Mouse (Mus musculus) heart, postnatal 25 days (tissue): ENCODE results near the gene Mettl13. TPM values are rescaled to one million over a fixed set of nuclear protein-coding genes. Genes with fewer than 3 reads are reported as not detected.
A peak's percentile ranks its signal among the peaks of the same experiment; 100 is the strongest.

Source experiments
- DNase-seq: peaks from one replicate; pipeline ENCODE4 v3.0.0; 2022; ENCODE audit warnings: low spot score
- intact Hi-C: fragments of 180-260 bp; cut with DNase I; formaldehyde crosslinking; loops from one replicate; pipeline ENCODE4 v1.15.1; 2025
- total RNA-seq, 2 experiments: library from RNA; stranded (reverse); gene quantifications; 2 replicates each; pipeline ENCODE4 v1.2.3; 2021

Gene Mettl13
- 1 to 10 TPM; 4.1 to 5.7 TPM for total RNA-seq

GRCm38 (mm10) chr1:162548016-162548916 is at the start of gene Mettl13:
Mettl13 (minus strand) TSS chr1:162548551.
- peak; percentile 79 for DNase-seq
- intact Hi-C loops: loop anchor here (10.0 kb wide), 1 partner anchor 1377 kb away; the partner anchor contains the start of gene Scyl3

- DNase-seq: no peak
- intact Hi-C loops: no loop called here
Measured at GRCm38 (mm10) chr1:162597379-162598102, 49.2 kb upstream of the Mettl13 start.

GRCm38 (mm10) chr1:162590415-162590997 is 42.2 kb upstream of the Mettl13 start:
- DNase-seq: no peak
- intact Hi-C loops: no loop called here

- no peak for DNase-seq
- intact Hi-C loops: no loop called here
Measured at GRCm38 (mm10) chr1:162589443-162589842, 41.1 kb upstream of the Mettl13 start.

- intact Hi-C loops: no loop called here
- no peak for DNase-seq
Measured at GRCm38 (mm10) chr1:162588606-162589005, 40.3 kb upstream of the Mettl13 start.

- intact Hi-C loops: no loop called here
- DNase-seq: no peak
Measured at GRCm38 (mm10) chr1:162586282-162586681, 37.9 kb upstream of the Mettl13 start.

- intact Hi-C loops: no loop called here
Measured at GRCm38 (mm10) chr1:162582884-162583283, 34.5 kb upstream of the Mettl13 start.

GRCm38 (mm10) chr1:162575098-162575497 is 26.7 kb upstream of the Mettl13 start:
- intact Hi-C loops: no loop called here
- no peak for DNase-seq

More at GRCm38 (mm10) chr1:162582884-162583283, 34.5 kb upstream of the Mettl13 start:
- no peak for DNase-seq

- intact Hi-C loops: no loop called here
- DNase-seq: no peak
Measured at GRCm38 (mm10) chr1:162570931-162571601, 22.7 kb upstream of the Mettl13 start.

- DNase-seq: peak; percentile 86
- intact Hi-C loops: no loop called here
Measured at GRCm38 (mm10) chr1:162570260-162570748, 22.0 kb upstream of the Mettl13 start, which contains the start of gene Vamp4. Vamp4 (plus strand) TSS chr1:162570515.

- no peak for DNase-seq
- intact Hi-C loops: loop anchor here (5.0 kb wide), 1 partner anchor 100 kb away; no protein-coding TSS in a partner anchor
Measured at GRCm38 (mm10) chr1:162567351-162567750, 19.0 kb upstream of the Mettl13 start.

- intact Hi-C loops: loop anchor here (5.0 kb wide), 1 partner anchor 102 kb away; no protein-coding TSS in a partner anchor
- no peak for DNase-seq
Measured at GRCm38 (mm10) chr1:162564992-162565391, 16.6 kb upstream of the Mettl13 start.

- no peak for DNase-seq
- intact Hi-C loops: no loop called here
Measured at GRCm38 (mm10) chr1:162563236-162563635, 14.9 kb upstream of the Mettl13 start.

GRCm38 (mm10) chr1:162554193-162554592 is 5.8 kb upstream of the Mettl13 start:
- intact Hi-C loops: no loop called here
- no peak for DNase-seq

GRCm38 (mm10) chr1:162552956-162553355 is 4.6 kb upstream of the Mettl13 start:
- no peak for DNase-seq
- intact Hi-C loops: no loop called here

- no peak for DNase-seq
- intact Hi-C loops: loop anchor here (1.0 to 10.0 kb wide), 3 partner anchors 20 to 1375 kb away; partner anchors contain the start of gene Scyl3
Measured at GRCm38 (mm10) chr1:162549615-162550283, 1.4 kb upstream of the Mettl13 start.

- intact Hi-C loops: loop anchor here (10.0 kb wide), 1 partner anchor 1376 kb away; the partner anchor contains the start of gene Scyl3
- no peak for DNase-seq
Measured at GRCm38 (mm10) chr1:162548917-162549613, 714 bp upstream of the Mettl13 start.

GRCm38 (mm10) chr1:162547607-162548006 is 744 bp downstream of the Mettl13 start:
- intact Hi-C loops: loop anchor here (10.0 kb wide), 1 partner anchor 1377 kb away; the partner anchor contains the start of gene Scyl3
- DNase-seq: no peak
